Mouse (Mus musculus) adrenal gland (tissue): Measurements from ENCODE around the gene Fbf1.

Experiments
- intact Hi-C: fragments of 180-260 bp; cut with DNase I; formaldehyde crosslinking; loops from one replicate; pipeline ENCODE4 v1.15.1; 2025

The Fbf1 gene

GRCm38 (mm10) chr11:116185836-116186235 is 17.9 kb upstream of the Fbf1 start:
- intact Hi-C loops: no loop called here

- intact Hi-C loops: no loop called here
Observed at GRCm38 (mm10) chr11:116178411-116179121, 10.6 kb upstream of the Fbf1 start.

DNA sequence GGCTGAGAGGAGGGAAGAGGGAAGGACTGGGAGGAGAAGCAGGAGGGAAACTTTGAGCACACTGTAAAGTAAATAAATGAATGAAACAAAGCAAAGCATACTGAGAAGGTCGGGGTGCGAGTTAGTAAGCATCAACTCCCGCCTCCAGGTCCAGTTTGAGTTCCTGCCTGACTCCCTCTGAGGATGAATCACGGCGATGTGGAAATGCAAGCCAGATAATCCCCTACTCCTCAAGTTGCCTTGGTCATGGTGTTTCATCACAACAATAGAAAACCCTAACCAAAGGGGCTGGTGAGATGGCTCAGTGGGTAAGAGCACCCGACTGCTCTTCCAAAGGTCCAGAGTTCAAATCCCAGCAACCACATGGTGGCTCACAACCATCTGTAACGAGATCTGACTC is 8.0 kb upstream of the Fbf1 start:
- intact Hi-C loops: no loop called here

DNA sequence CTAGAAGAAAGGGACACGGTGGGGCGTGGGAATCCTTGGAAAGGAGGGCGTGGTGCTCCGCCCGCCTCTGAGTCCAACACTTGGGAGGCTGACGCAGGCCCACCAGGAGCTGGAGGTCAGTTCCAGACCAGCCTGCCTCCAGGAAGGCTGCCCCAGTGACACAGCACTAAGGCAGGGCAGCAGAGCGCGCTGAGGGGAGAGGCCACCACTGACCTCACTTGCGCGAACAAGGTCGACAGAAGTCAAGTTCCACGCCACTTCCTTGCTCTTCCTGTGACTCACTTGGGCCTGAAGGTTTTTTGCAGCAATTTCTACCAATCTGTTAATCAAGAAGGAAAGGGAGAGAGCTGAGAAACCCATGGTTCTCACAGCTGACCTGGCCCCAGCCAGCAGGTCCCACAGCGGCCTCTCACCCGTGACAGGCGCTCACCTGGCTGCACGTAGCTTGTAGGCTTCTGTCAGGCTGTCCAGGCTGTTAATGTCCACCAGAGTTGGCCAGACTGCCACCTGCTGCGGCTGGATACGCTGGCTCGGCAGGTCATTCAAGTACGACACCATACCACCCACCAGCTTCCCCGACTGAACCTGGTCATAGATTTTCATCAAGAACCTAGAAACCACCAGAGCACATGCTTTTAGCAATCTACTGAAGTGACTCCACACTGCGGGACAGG is 6.9 kb upstream of the Fbf1 start:
- intact Hi-C loops: no loop called here

GRCm38 (mm10) chr11:116171959-116172358 is 4.0 kb upstream of the Fbf1 start:
- intact Hi-C loops: no loop called here

DNA sequence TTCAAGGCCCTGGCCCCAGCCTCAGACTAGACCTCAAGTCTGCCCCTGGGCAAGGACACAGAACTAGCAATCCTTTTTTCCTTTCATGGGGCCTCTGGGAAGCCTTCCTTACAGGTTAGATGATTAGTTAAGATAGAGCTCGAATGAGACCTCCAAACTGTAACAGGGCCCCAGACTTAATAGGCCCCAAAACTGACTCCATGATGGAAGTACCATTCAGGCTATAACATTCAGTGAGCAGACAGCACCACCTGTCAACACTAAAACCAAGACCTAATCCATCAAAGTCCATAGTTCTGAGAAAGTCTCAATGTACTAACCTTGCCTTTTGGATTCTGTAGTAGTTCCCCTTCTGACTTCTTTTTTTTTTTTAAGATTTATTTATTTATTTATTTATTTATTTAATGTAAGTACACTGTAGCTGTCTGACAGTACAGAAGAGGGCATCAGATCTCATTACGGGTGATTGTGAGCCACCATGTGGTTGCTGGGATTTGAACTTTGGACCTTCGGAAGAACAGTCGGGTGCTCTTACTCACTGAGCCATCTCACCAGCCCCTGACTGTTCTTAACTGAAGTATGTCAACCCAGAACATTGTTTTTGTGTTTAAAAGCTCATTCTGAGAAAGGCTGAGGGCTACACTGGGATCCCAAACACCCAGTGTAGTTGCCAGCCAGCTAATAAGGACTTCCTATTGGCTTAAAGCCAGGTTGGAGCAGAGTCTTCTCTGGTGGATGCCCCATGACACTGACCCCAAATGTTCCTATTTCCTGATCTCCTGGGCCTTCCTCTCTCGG is 2.2 kb upstream of the Fbf1 start:
- intact Hi-C loops: no loop called here

DNA sequence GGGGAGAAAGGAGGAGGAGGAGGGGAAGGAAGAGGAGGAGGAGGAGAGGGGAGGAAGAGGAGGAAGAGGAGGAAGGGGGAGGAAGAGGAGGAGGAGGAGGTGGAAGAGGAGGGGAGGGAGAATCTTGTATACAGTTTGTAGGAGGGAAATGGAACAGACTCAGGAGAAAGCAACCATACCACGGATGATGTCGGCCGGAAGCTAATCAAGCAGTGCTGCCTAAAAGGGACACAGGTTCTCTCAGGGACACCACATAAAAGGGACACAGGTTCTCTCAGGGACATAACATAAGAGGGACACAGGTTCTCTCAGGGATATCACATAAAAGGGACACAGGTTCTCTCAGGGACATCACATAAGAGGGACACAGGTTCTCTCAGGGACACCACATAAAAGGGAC is 1.2 kb upstream of the Fbf1 start:
- intact Hi-C loops: no loop called here

DNA sequence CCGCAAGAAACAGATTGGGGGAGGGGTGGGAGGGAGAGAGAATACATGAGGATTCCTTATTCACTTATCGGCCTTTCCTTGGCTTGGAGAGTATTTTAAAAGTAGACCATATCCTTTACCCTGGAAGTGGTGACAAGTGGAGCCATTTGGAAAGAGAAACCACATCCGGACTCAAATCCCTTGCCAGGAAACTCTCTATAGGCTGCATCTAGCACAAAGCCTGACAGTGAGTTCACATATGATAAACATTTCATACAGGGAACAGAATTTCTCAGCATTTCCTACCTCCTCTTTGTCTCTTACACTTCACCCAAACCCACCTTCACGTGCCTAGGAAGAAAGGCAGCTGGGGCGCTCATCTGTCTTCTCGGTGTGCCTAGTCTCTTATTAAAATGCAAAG is 734 bp downstream of the Fbf1 start:
- intact Hi-C loops: no loop called here

DNA sequence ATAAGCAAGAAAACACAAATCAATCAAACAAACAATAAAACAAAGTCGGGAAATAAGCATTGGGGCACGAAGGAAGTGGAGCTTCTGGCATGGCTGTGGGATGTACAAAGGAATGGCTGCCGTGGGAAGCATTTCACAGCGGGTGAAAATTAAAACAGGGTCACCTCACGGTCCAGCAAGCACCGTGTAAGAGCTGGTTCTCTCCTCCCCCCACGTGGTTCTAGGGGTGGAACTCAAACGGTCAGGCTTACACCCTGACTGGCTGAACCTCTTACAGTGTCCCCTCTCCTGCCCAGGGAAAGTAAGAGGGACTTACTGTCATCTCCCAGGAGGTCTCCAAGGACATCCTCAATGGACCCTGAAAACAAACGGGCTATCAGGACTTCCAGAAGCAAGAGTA is 5.0 kb downstream of the Fbf1 start:
- intact Hi-C loops: no loop called here

DNA sequence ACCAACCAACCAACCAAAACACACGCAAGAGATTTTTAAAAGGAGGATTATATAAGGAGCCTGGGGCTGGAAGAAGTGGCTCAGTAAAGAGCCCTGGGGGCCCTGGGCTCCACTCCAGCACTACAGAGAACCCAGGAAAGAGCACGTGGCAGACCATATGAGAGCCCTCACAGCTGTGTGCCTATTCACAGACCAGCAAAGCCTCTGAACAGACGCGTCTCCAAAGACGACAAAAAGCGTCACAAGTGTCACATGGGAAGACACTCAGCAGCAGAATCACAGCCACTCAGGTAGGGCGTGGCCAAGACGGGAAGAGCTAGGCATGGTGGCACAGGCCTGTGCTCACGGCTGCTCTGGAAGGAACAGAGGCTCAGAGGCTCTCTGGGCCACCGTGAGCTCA is 5.8 kb downstream of the Fbf1 start:
- intact Hi-C loops: no loop called here

GRCm38 (mm10) chr11:116161312-116161711 is 6.7 kb downstream of the Fbf1 start:
- intact Hi-C loops: no loop called here

GRCm38 (mm10) chr11:116150960-116151359 is 17.0 kb downstream of the Fbf1 start:
- intact Hi-C loops: loop anchor here (5.0 kb wide), 1 partner anchor 71 kb away; no protein-coding TSS in a partner anchor

- intact Hi-C loops: loop anchor here (5.0 kb wide), 1 partner anchor 143 kb away; no protein-coding TSS in a partner anchor
Observed at GRCm38 (mm10) chr11:116149341-116149740, 18.6 kb downstream of the Fbf1 start.

- intact Hi-C loops: loop anchor here (5.0 kb wide), 1 partner anchor 144 kb away; no protein-coding TSS in a partner anchor
Observed at GRCm38 (mm10) chr11:116148761-116149221, 19.2 kb downstream of the Fbf1 start.

DNA sequence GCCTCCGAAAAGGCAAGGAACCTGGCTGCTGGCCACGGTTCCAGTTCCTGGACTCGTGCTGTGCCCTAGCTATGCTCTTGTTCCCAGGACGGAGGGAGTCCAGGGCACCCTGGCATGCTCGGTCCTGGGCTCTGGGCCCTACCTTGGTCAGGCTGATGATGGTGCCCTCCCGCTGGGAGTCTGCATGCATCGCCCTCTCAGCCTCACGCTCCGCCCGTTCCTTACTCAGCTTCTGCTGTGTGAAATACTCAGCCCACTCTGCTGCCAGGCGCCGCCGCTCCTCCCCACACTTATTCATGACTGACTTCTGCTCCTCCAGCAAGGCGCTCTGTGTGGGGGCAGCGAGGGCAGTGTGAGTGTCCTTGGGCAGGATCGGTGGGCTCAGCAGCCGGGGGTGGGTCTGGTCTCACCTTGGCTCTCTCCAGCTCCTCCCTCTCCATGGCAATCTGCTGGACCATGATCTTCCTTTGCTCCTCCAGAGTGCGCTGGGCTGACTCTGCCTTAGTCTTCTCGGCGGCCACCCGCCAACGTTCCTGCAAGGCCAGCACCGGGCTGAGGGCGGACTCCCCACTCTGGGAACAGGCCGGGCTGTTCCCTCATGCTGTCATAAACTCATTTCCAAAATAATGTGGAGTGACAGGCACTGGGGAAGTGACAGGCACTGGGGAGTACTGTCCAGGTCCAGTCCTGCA is 21.5 kb downstream of the Fbf1 start:
- intact Hi-C loops: loop anchor here (5.0 kb wide), 1 partner anchor 146 kb away; no protein-coding TSS in a partner anchor

- intact Hi-C loops: loop anchor here (5.0 kb wide), 1 partner anchor 147 kb away; no protein-coding TSS in a partner anchor
Observed at GRCm38 (mm10) chr11:116145481-116146293, 22.3 kb downstream of the Fbf1 start.

DNA sequence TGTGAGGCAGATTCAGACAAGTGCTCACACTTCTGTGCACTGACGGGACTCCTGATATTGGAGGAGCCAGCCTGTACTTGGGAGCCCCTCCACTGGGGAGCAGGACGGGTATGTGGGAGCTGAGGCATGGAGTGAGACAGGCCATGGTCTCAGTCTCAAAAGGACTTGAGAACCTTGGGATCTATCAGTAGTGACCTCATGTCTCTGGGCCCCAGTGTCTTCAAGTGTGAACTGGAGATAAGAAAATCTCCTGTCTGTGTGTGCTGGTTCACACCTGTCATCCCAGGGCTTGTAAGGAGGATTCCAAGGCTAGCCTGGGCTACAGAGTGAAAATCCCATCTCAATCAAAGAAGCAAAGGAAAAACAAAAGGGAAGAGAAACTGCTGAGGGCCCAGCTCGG is 24.5 kb downstream of the Fbf1 start:
- intact Hi-C loops: no loop called here

GRCm38 (mm10) chr11:116142211-116142991 is 25.6 kb downstream of the Fbf1 start:
- intact Hi-C loops: no loop called here

DNA sequence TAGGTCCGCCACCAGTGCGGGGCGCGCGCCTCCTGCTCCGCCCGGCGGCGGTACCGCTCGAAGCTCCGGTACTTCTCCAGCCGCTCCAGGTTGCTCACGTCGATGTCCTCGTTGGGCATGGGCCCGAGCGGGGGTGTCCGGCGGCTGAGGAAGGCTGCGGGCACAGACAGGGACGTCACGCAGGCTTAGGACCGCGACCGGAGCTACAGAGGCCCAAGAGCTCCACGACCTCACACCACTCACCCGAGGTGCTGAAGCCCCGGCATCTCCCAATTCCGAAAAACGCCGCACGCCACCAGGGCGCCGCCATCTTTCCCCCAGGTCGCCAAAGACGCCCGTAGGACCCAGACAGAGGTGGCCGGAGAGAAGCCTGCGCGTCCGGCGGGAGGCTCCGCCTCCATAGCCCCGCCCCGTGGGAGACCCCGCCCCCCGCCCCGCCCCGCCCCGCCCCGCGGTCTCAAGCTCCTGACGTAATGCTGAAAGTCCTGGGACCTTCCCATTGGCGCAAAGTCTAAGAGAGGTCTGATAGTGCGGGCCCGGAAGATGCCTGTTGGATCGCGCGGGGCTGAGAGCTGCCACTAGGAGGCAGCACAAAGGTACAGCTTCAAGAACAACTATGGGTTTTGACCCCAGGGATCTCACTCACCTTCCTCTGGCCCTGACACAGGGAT is 29.4 kb downstream of the Fbf1 start, which contains the start of gene Mrpl38:
Gene Mrpl38 (minus strand): TSS at position 401 of the 671 bp plus-strand sequence.
- intact Hi-C loops: loop anchor here (10.0 kb wide), 1 partner anchor 104 kb away; the partner anchor contains the start of gene Unk
